30 mouse cellular contexts compared by ENCODE assay signal in the genomic region with DNA sequence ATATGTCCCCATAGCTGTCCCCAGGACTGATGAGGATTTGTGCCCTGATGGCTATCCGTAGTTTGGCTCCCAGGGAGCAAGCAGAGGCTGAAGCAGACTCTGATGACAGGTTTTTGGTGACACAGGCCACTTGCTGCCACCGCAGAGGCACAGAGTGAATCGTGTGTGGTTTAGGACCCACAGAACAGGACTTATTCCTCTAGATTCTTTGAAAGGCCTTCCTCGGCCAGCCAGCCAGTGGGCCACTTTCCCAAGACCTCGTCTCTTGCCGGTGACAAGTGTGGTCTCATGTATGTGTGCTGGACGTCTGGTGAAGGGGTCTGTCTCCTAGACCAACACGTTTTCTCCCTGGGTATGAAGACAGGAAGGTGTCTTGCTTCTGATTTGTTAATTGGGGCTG. TPM values are rescaled to one million over a fixed set of nuclear protein-coding genes. Genes with fewer than 3 reads are reported as not detected.
A peak's percentile ranks its signal among the peaks of the same experiment; 100 is the strongest.
DNase-seq lines count a peak whose midpoint lies in the region; ATAC-seq lines count a peak whose summit lies in the region.
"Had no signal": no experiment of that assay in that cellular context is flagged by ENCODE, and none has a peak within 500 bp of the region (broad histone marks: within the 10 kb centered on the region; RNA-seq: fewer than 3 reads in every experiment).

No protein-coding gene starts in this region.

- no peak overlapping the region for H3K4me3 ChIP-seq in forebrain, embryonic 11.5 days (ENCODE audit: low read depth, low read length)
- no peak overlapping the region for H3K4me3 ChIP-seq in forebrain, embryonic 14.5 days (ENCODE audit: low read depth, low read length)
- no peak overlapping the region for H3K4me3 ChIP-seq in heart, embryonic 10.5 days
- no peak overlapping the region for H3K4me3 ChIP-seq in brown adipose tissue, adult 24 weeks (ENCODE audit: insufficient read depth, low read depth, low read length)
- H3K4me3 ChIP-seq: embryonic facial prominence, embryonic 13.5 days; embryonic facial prominence, embryonic 15.5 days; erythroblast, embryonic 14.5 days; forebrain, embryonic 10.5 days; forebrain, embryonic 13.5 days had no signal

- intact Hi-C loops in heart, postnatal 10 days (cut with DNase I) = no loop called here
- intact Hi-C loops in heart, postnatal 14 days (cut with DNase I) = no loop called here

- 89% methylated on average over 8 of the region's 8 CpGs for WGBS in forebrain, embryonic 11.5 days
- WGBS in forebrain, embryonic 14.5 days = 86% methylated on average over 8 of the region's 8 CpGs
- 75% methylated on average over 8 of the region's 8 CpGs for WGBS in heart, embryonic 10.5 days

- no peak overlapping the region for H3K27ac ChIP-seq in forebrain, embryonic 11.5 days (ENCODE audit: low read depth, low read length)
- H3K27ac ChIP-seq in forebrain, embryonic 14.5 days (ENCODE audit: low read depth, low read length) = no peak overlapping the region
- peak overlapping the region; percentile 52; the same call in 1 of the 2 replicates for H3K27ac ChIP-seq in heart, embryonic 10.5 days
- peak overlapping the region; percentile 85; the same call in 1 of the 2 replicates for H3K27ac ChIP-seq in brown adipose tissue, adult 24 weeks (replicated peaks; ENCODE audit: low read depth, low read length)
- H3K27ac ChIP-seq: embryonic facial prominence, embryonic 13.5 days; embryonic facial prominence, embryonic 15.5 days; forebrain, embryonic 10.5 days; forebrain, embryonic 13.5 days had no signal

- peak; percentile 35 for DNase-seq in forebrain, embryonic 11.5 days (ENCODE audit: low spot score)
- DNase-seq in forebrain, embryonic 14.5 days (ENCODE audit: low spot score) = no peak
- DNase-seq in heart, adult 11 months = peak; percentile 51
- DNase-seq in heart, postnatal 10 days = no peak
- DNase-seq in heart, embryonic 10.5 days (ENCODE audit: low spot score) = peak; percentile 62
- DNase-seq in heart, postnatal 14 days = no peak
- DNase-seq: adrenal gland, adult 8-10 months; adrenal gland, postnatal 14 days; adrenal gland, postnatal 36 days; B cell, adult 2 months; cerebellum, adult 11 months; cerebellum, adult 18-20 months; cerebellum, adult 8-10 months; cerebellum, adult 9-11 months; cerebellum, postnatal 14 days; cerebellum, postnatal 36 days; embryo, embryonic 11 days had no signal

- H3K27me3 ChIP-seq in forebrain, embryonic 11.5 days (ENCODE audit: control insufficient read depth, insufficient read depth, low read length) = no peaks in the 10 kb centered on the region
- H3K27me3 ChIP-seq in forebrain, embryonic 14.5 days (replicated peaks; ENCODE audit: control insufficient read depth, insufficient read depth, low read length) = no peaks in the 10 kb centered on the region
- no peaks in the 10 kb centered on the region for H3K27me3 ChIP-seq in heart, embryonic 10.5 days (ENCODE audit: insufficient read depth, poor library complexity, severe bottlenecking)
- H3K27me3 ChIP-seq: CH12.LX; embryonic facial prominence, embryonic 13.5 days; embryonic facial prominence, embryonic 15.5 days; forebrain, embryonic 13.5 days; Patski had no signal

- H3K9ac ChIP-seq in forebrain, embryonic 11.5 days (ENCODE audit: low read length) = no peak overlapping the region
- no peak overlapping the region for H3K9ac ChIP-seq in forebrain, embryonic 14.5 days (ENCODE audit: low read length)
- H3K9ac ChIP-seq: embryonic facial prominence, embryonic 13.5 days; embryonic facial prominence, embryonic 15.5 days; forebrain, embryonic 13.5 days had no signal

- no peak for ATAC-seq in forebrain, embryonic 11.5 days (replicated peaks; ENCODE audit: low FRiP score)
- no peak for ATAC-seq in forebrain, embryonic 14.5 days
- ATAC-seq: activated CD4-positive, CD25-positive, alpha-beta regulatory T cell, adult 4 months; CD4-positive, CD25-positive, alpha-beta regulatory T cell, adult 4 months; forebrain, embryonic 13.5 days; forebrain, embryonic 16.5 days; Patski had no signal

- H3K36me3 ChIP-seq in forebrain, embryonic 11.5 days (ENCODE audit: control insufficient read depth, insufficient read depth, low read length) = no peaks in the 10 kb centered on the region
- no peaks in the 10 kb centered on the region for H3K36me3 ChIP-seq in forebrain, embryonic 14.5 days (ENCODE audit: control insufficient read depth, insufficient read depth, low read length)
- H3K36me3 ChIP-seq in heart, embryonic 10.5 days = peaks cover 3% of the 10 kb centered on the region; the same call in 1 of the 2 replicates
- H3K36me3 ChIP-seq: embryonic facial prominence, embryonic 13.5 days; embryonic facial prominence, embryonic 15.5 days; forebrain, embryonic 10.5 days; G1E had no signal

- no peak overlapping the region for H3K4me2 ChIP-seq in forebrain, embryonic 11.5 days (ENCODE audit: low read depth, low read length, severe bottlenecking)
- no peak overlapping the region for H3K4me2 ChIP-seq in forebrain, embryonic 14.5 days (ENCODE audit: low read length)
- H3K4me2 ChIP-seq: embryonic facial prominence, embryonic 13.5 days; embryonic facial prominence, embryonic 15.5 days; forebrain, embryonic 13.5 days had no signal

- H3K9me3 ChIP-seq in forebrain, embryonic 11.5 days (ENCODE audit: control insufficient read depth, low read length) = no peaks in the 10 kb centered on the region
- H3K9me3 ChIP-seq in forebrain, embryonic 14.5 days (replicated peaks; ENCODE audit: control insufficient read depth, low read length) = no peaks in the 10 kb centered on the region
- H3K9me3 ChIP-seq in heart, embryonic 10.5 days = no peaks in the 10 kb centered on the region
- H3K9me3 ChIP-seq: embryonic facial prominence, embryonic 13.5 days; embryonic facial prominence, embryonic 15.5 days; forebrain, embryonic 10.5 days; forebrain, embryonic 13.5 days; G1E had no signal

- H3K4me1 ChIP-seq in forebrain, embryonic 11.5 days (replicated peaks; ENCODE audit: control insufficient read depth, insufficient read depth, low read length) = no peaks in the 10 kb centered on the region
- H3K4me1 ChIP-seq in forebrain, embryonic 14.5 days (ENCODE audit: control insufficient read depth, insufficient read depth, low read length) = no peaks in the 10 kb centered on the region
- H3K4me1 ChIP-seq in heart, embryonic 10.5 days = peaks cover 47% of the 10 kb centered on the region
- peaks cover 55% of the 10 kb centered on the region for H3K4me1 ChIP-seq in brown adipose tissue, adult 24 weeks (ENCODE audit: control insufficient read depth, insufficient read depth, insufficient read length, low read length)
- H3K4me1 ChIP-seq: forebrain, embryonic 13.5 days had no signal

RNA-seq across cellular contexts. Expression of a gene that starts 48.8 kb away (rescaled TPM):
- 3.4 and 4.4 TPM in 2 replicates for polyA plus RNA-seq in forebrain, embryonic 11.5 days (2014; fragmentation: Nextera tagmentation; extraction: Ambion mirVana)
- polyA plus RNA-seq in forebrain, embryonic 14.5 days (2014; fragmentation: Nextera tagmentation; extraction: Ambion mirVana) = 1.2 and 1.4 TPM in 2 replicates
- 100 to 1,000 TPM; 117 to 135 TPM for total RNA-seq in heart, postnatal 10 days (2021)
- 13.7 and 18.0 TPM in 2 replicates for polyA plus RNA-seq in heart, embryonic 10.5 days (2016; fragmentation: Nextera tagmentation; extraction: Ambion mirVana)
- total RNA-seq in heart, postnatal 14 days (2021) = 100 to 1,000 TPM; 115 to 119 TPM
- 13.8 and 22.9 TPM in 2 replicates for polyA plus RNA-seq in brown adipose tissue, adult 24 weeks (2012; ENCODE audit: insufficient read depth, insufficient read length, missing spikeins)
- total RNA-seq: common myeloid progenitor, adult 5-6 weeks had no signal
- polyA plus RNA-seq: activated CD4-positive, CD25-positive, alpha-beta regulatory T cell, adult 4 months; CD4-positive, CD25-positive, alpha-beta regulatory T cell, adult 4 months; G1E had no signal

Comparison
In these comparisons a context has a peak if more than half of its experiments do, and no peak if none do; other contexts are left out.
1. DNase-seq: peak in forebrain, embryonic 11.5 days (single experiment), heart, adult 11 months (single experiment) and heart, embryonic 10.5 days (single experiment); none in forebrain, embryonic 14.5 days (single experiment), heart, postnatal 10 days (0 of 2) and heart, postnatal 14 days (0 of 2).
2. H3K27ac ChIP-seq: peak in heart, embryonic 10.5 days (single experiment) and brown adipose tissue, adult 24 weeks (single experiment); none in forebrain, embryonic 11.5 days (single experiment) and forebrain, embryonic 14.5 days (single experiment).